Mouse (Mus musculus): ENCODE results near the gene Psma6.

GRCm38 (mm10) chr12:55429201-55429600 lies 45.2 kb downstream of the Psma6 start:
- TF ChIP-seq CHD2 (IDR thresholded peaks at IDR 0.05; ENCODE audit: low read length) (no peak), GATA1 (IDR thresholded peaks at IDR 0.05; ENCODE audit: low read depth, low read length) (no peak), ZC3H11A (IDR thresholded peaks at IDR 0.05; ENCODE audit: low read depth, low read length) (no peak), ETS1 (IDR thresholded peaks at IDR 0.05; ENCODE audit: low read depth, low read length) (no peak), CTCF (IDR thresholded peaks at IDR 0.05 in 2 of 3, conservative IDR thresholded peaks at IDR 0.05 in 1 of 3; ENCODE audit: control insufficient read depth in 1 of 3, insufficient read depth in 1 of 3, low read depth in 2 of 3, low read length in 3 of 3, poor library complexity in 1 of 3, severe bottlenecking in 1 of 3) (no peak), MEF2A (IDR thresholded peaks at IDR 0.05; ENCODE audit: extremely low read depth, insufficient replicate concordance, low read depth, low read length, poor library complexity, severe bottlenecking) (no peak), POLR2A (IDR thresholded peaks at IDR 0.05; ENCODE audit: control insufficient read depth in 1 of 2, insufficient read depth in 1 of 2, low read depth in 1 of 2, low read length in 2 of 2, poor library complexity in 1 of 2) (no peak), RCOR1 (IDR thresholded peaks at IDR 0.05; ENCODE audit: low read depth, low read length) (no peak), NELFE (IDR thresholded peaks at IDR 0.05; ENCODE audit: low read depth, low read length) (no peak), POLR2AphosphoS2 (IDR thresholded peaks at IDR 0.05; ENCODE audit: low read length) (no peak), CHD1 (IDR thresholded peaks at IDR 0.05; ENCODE audit: low read depth, low read length) (no peak), EP300 (IDR thresholded peaks at IDR 0.05; ENCODE audit: low read depth in 1 of 2, low read length in 2 of 2) (no peak), GABPA (IDR thresholded peaks at IDR 0.05; ENCODE audit: low read depth, low read length) (no peak)

Measured in MEL (cell line).